15 mouse cellular contexts compared by ENCODE assay signal in the genomic region with DNA sequence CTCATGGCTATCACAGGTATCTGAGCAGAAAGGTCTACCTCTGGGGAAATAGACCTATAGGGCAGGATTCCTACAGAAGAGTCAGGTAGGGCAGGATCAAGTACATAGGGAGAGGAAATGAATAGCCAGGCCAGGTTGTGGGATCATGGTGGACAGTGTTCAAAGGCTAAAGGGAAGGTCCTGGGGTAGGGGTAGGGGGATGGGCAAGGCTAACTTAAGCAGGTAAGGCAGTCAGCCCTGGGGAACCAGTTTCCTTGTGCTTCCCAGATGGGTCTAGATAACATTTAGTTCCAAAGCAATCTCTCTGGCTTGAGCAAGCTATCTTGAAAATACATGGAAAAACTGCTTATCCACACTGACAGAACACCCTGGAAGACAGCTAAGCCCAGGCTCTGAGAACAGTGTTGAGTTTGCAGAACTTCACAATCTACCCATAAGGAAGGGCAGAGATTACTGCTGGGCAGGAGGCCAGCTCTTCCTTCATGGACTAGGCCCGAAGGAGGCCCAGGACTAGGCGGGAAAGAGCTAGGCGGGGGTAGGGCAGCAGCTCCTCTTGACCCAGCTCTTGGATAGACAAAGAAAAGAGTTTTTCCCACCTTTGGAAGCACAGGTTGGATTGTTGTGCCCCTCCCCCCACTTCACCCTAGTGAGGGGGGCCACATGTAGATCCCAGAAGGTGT.
DNase-seq lines count a peak whose midpoint lies in the region; ATAC-seq and TF ChIP-seq lines count a peak whose summit lies in the region.
"Had no signal": no experiment of that assay in that cellular context is flagged by ENCODE, and none has a peak within 500 bp of the region (broad histone marks: within the 10 kb centered on the region; RNA-seq: fewer than 3 reads in every experiment).

No protein-coding gene starts in this region.

- WGBS in heart, embryonic 13.5 days = 28% methylated on average over 3 of the region's 3 CpGs
- 90% methylated on average over 3 of the region's 3 CpGs for WGBS in liver, adult 2 months
- 75% methylated on average over 3 of the region's 3 CpGs for WGBS in liver, postnatal 0 days (ENCODE audit: insufficient replicate concordance)
- 87% methylated on average over 3 of the region's 3 CpGs for WGBS in limb, embryonic 10.5 days

- no peak for DNase-seq in heart, postnatal 25 days (ENCODE audit: low spot score)
- no peak for DNase-seq in liver, adult 2 months (ENCODE audit: extremely low read depth, low read depth, low spot score)
- DNase-seq in liver, postnatal 0 days = no peak
- peak; percentile 28 for DNase-seq in brain, embryonic 14.5 days (ENCODE audit: low read depth)
- DNase-seq in limb, embryonic 10.5 days (ENCODE audit: low spot score) = no peak
- DNase-seq in left cerebral cortex, postnatal 25 days (ENCODE audit: low spot score in 2 of 2) = no peak
- no peak for DNase-seq in spleen, postnatal 36 days (ENCODE audit: low spot score in 2 of 2)
- DNase-seq: adrenal gland, postnatal 36 days; gastrocnemius, postnatal 14 days; thymus, adult 2 months had no signal

- H3K9ac ChIP-seq in heart, embryonic 13.5 days = no peak overlapping the region
- no peak overlapping the region for H3K9ac ChIP-seq in liver, adult 2 months (ENCODE audit: low read depth, low read length)
- no peak overlapping the region for H3K9ac ChIP-seq in liver, postnatal 0 days (replicated peaks)
- H3K9ac ChIP-seq: forebrain, postnatal 0 days; liver, embryonic 15.5 days; neural tube, embryonic 12.5 days had no signal

- H3K27me3 ChIP-seq in heart, embryonic 13.5 days (replicated peaks) = peaks cover 7% of the 10 kb centered on the region; the same call in 1 of the 2 replicates
- no peaks in the 10 kb centered on the region for H3K27me3 ChIP-seq in liver, adult 2 months (ENCODE audit: control insufficient read depth, insufficient read depth, low read length)
- no peaks in the 10 kb centered on the region for H3K27me3 ChIP-seq in liver, postnatal 0 days (ENCODE audit: insufficient read depth, low read length)
- 0 out of 2 replicates have a peak, but pooled peaks cover 9% of the 10 kb centered on the region for H3K27me3 ChIP-seq in limb, embryonic 10.5 days (ENCODE audit: low read depth, poor library complexity, severe bottlenecking)
- H3K27me3 ChIP-seq: liver, embryonic 15.5 days had no signal

- H3K9me3 ChIP-seq in heart, embryonic 13.5 days = peaks cover 6% of the 10 kb centered on the region; the same call in 1 of the 2 replicates
- no peaks in the 10 kb centered on the region for H3K9me3 ChIP-seq in liver, postnatal 0 days (ENCODE audit: low read length)
- H3K9me3 ChIP-seq in limb, embryonic 10.5 days (replicated peaks) = no peaks in the 10 kb centered on the region
- H3K9me3 ChIP-seq: liver, embryonic 15.5 days had no signal

- no peaks in the 10 kb centered on the region for H3K36me3 ChIP-seq in heart, embryonic 13.5 days
- H3K36me3 ChIP-seq in liver, adult 2 months (ENCODE audit: control insufficient read depth, insufficient read depth, low read length) = no peaks in the 10 kb centered on the region
- no peaks in the 10 kb centered on the region for H3K36me3 ChIP-seq in liver, postnatal 0 days (replicated peaks; ENCODE audit: insufficient read depth, low read length)
- H3K36me3 ChIP-seq in limb, embryonic 10.5 days = no peaks in the 10 kb centered on the region
- H3K36me3 ChIP-seq: liver, embryonic 15.5 days; neural tube, embryonic 12.5 days had no signal

- H3K27ac ChIP-seq in heart, embryonic 13.5 days (replicated peaks) = peak overlapping the region; percentile 69
- peak overlapping the region; percentile 26; the same call in 1 of the 2 replicates for H3K27ac ChIP-seq in liver, adult 2 months (replicated peaks; ENCODE audit: insufficient read depth, low read depth, low read length)
- no peak overlapping the region for H3K27ac ChIP-seq in liver, postnatal 0 days (ENCODE audit: low read depth)
- H3K27ac ChIP-seq in limb, embryonic 10.5 days = 0 out of 2 replicates have a peak overlapping the region, but pooled peaks have one; percentile 15
- H3K27ac ChIP-seq: liver, embryonic 15.5 days; neural tube, embryonic 12.5 days had no signal

- no peak overlapping the region for H3K4me3 ChIP-seq in heart, embryonic 13.5 days
- no peak overlapping the region for H3K4me3 ChIP-seq in liver, adult 2 months (ENCODE audit: insufficient read depth, low read depth, low read length)
- no peak overlapping the region for H3K4me3 ChIP-seq in liver, postnatal 0 days (ENCODE audit: low read depth, low read length)
- H3K4me3 ChIP-seq in limb, embryonic 10.5 days = no peak overlapping the region
- H3K4me3 ChIP-seq: liver, embryonic 15.5 days; neural tube, embryonic 12.5 days had no signal

- ATAC-seq in heart, embryonic 13.5 days (ENCODE audit: extremely low read depth, insufficient number of reproducible peaks, low FRiP score, low TSS enrichment) = 0 out of 2 replicates have a peak, but pooled peaks have one; percentile 21
- ATAC-seq in liver, postnatal 0 days = no peak
- ATAC-seq: inflammation-experienced regulatory T-cells, adult 6 months had no signal

- TF ChIP-seq POLR2A in liver, adult 2 months (IDR thresholded peaks at IDR 0.05; ENCODE audit: extremely low read depth, insufficient read depth, low read length) = no peak
- TF ChIP-seq POLR2A in brain, embryonic 14.5 days (IDR thresholded peaks at IDR 0.05; ENCODE audit: borderline replicate concordance, extremely low read depth, insufficient read depth, insufficient read length, poor library complexity, severe bottlenecking) = no peak

- H3K4me2 ChIP-seq in heart, embryonic 13.5 days = no peak overlapping the region
- no peak overlapping the region for H3K4me2 ChIP-seq in liver, postnatal 0 days (ENCODE audit: low read depth, low read length)
- H3K4me2 ChIP-seq: liver, embryonic 15.5 days; neural tube, embryonic 12.5 days had no signal

- no peaks in the 10 kb centered on the region for H3K79me2 ChIP-seq in liver, adult 2 months (ENCODE audit: control insufficient read depth, insufficient read depth, low read length)

- H3K4me1 ChIP-seq in heart, embryonic 13.5 days = peaks cover 35% of the 10 kb centered on the region
- peaks cover 2% of the 10 kb centered on the region for H3K4me1 ChIP-seq in liver, adult 2 months (ENCODE audit: control insufficient read depth, insufficient read depth, low read length)
- no peaks in the 10 kb centered on the region for H3K4me1 ChIP-seq in liver, postnatal 0 days (ENCODE audit: insufficient read depth)
- H3K4me1 ChIP-seq in limb, embryonic 10.5 days = peaks cover 27% of the 10 kb centered on the region
- H3K4me1 ChIP-seq: liver, embryonic 15.5 days had no signal

- no peak for TF ChIP-seq EP300 in liver, postnatal 0 days (IDR thresholded peaks at IDR 0.05; ENCODE audit: low read depth)

- intact Hi-C loops in heart, postnatal 25 days (cut with DNase I) = no loop called here
- intact Hi-C loops in left cerebral cortex, postnatal 25 days (cut with DNase I) = no loop called here

- no peak for TF ChIP-seq CTCF in liver, adult 2 months (IDR thresholded peaks at IDR 0.05; ENCODE audit: low read depth, low read length)
- no peak for TF ChIP-seq CTCF in liver, postnatal 0 days (IDR thresholded peaks at IDR 0.05; ENCODE audit: low read depth)
- no peak for TF ChIP-seq CTCF in brain, embryonic 14.5 days (IDR thresholded peaks at IDR 0.05; ENCODE audit: borderline replicate concordance, extremely low read depth, insufficient read depth, insufficient read length)
